ENCODE assay signal across 26 mouse cellular contexts in genomic region chr15:88823376-88823775, GRCm38 (mm10).
"Had no signal": no experiment of that assay in that cellular context is flagged by ENCODE, and none has a peak within 500 bp of the region (broad histone marks: within the 10 kb centered on the region; RNA-seq: fewer than 3 reads in every experiment).

No protein-coding gene starts in this region.

- H3K27me3 ChIP-seq: embryonic facial prominence, embryonic 12.5 days; embryonic facial prominence, embryonic 13.5 days; embryonic facial prominence, embryonic 15.5 days; forebrain, embryonic 12.5 days; forebrain, embryonic 13.5 days; forebrain, embryonic 15.5 days had no signal

- H3K27ac ChIP-seq: embryonic facial prominence, embryonic 10.5 days; embryonic facial prominence, embryonic 12.5 days; embryonic facial prominence, embryonic 13.5 days; embryonic facial prominence, embryonic 15.5 days; forebrain, embryonic 10.5 days; forebrain, embryonic 12.5 days; forebrain, embryonic 13.5 days; forebrain, embryonic 15.5 days; gastrocnemius, adult 2 months; heart, adult 2 months; heart, embryonic 10.5 days had no signal

- H3K4me3 ChIP-seq: embryonic facial prominence, embryonic 10.5 days; embryonic facial prominence, embryonic 12.5 days; embryonic facial prominence, embryonic 13.5 days; embryonic facial prominence, embryonic 15.5 days; erythroblast, embryonic 14.5 days; forebrain, embryonic 10.5 days; forebrain, embryonic 12.5 days; forebrain, embryonic 13.5 days; forebrain, embryonic 15.5 days; gastrocnemius, adult 2 months; heart, adult 2 months; heart, embryonic 10.5 days had no signal

- ATAC-seq: forebrain, embryonic 13.5 days; forebrain, embryonic 14.5 days; forebrain, embryonic 15.5 days; forebrain, embryonic 16.5 days; forebrain, postnatal 0 days had no signal

- DNase-seq: cerebellum, postnatal 10 days; cerebellum, postnatal 14 days; cerebellum, postnatal 25 days; cerebellum, postnatal 36 days; embryo, embryonic 11 days; forebrain, postnatal 0 days; gastrocnemius, adult 2 months; gastrocnemius, postnatal 10 days; gastrocnemius, postnatal 14 days; gastrocnemius, postnatal 25 days; heart, adult 11 months; heart, adult 18-20 months; heart, adult 2 months had no signal

- H3K9me3 ChIP-seq: embryonic facial prominence, embryonic 10.5 days; embryonic facial prominence, embryonic 12.5 days; embryonic facial prominence, embryonic 13.5 days; embryonic facial prominence, embryonic 15.5 days; forebrain, embryonic 10.5 days; forebrain, embryonic 12.5 days; forebrain, embryonic 13.5 days; forebrain, embryonic 15.5 days; heart, embryonic 10.5 days had no signal

- H3K4me2 ChIP-seq: embryonic facial prominence, embryonic 12.5 days; embryonic facial prominence, embryonic 13.5 days; embryonic facial prominence, embryonic 15.5 days; forebrain, embryonic 12.5 days; forebrain, embryonic 13.5 days; forebrain, embryonic 15.5 days; heart, embryonic 11.5 days had no signal

- H3K9ac ChIP-seq: embryonic facial prominence, embryonic 12.5 days; embryonic facial prominence, embryonic 13.5 days; embryonic facial prominence, embryonic 15.5 days; forebrain, embryonic 12.5 days; forebrain, embryonic 13.5 days; forebrain, embryonic 15.5 days; forebrain, postnatal 0 days had no signal
